Mouse (Mus musculus) thymus, adult 2 months (tissue): ENCODE measurements around the gene Ccdc102a.

Source experiments
- CTCF ChIP-seq: fragments of 200-500 bp; IDR thresholded peaks from 2 replicates; pipeline ENCODE4 v1.5.1; 2012; ENCODE audit warnings: mild to moderate bottlenecking, control low read depth, low read length, moderate library complexity, borderline replicate concordance; ENCODE audit not compliant: control insufficient read depth, poor library complexity, insufficient read depth; ENCODE audit errors: extremely low read depth
- POLR2A ChIP-seq: fragments of 200-500 bp; IDR thresholded peaks from 2 replicates; pipeline ENCODE4 v1.6.1; 2012; ENCODE audit warnings: mild to moderate bottlenecking, low read length, control low read depth, moderate library complexity; ENCODE audit not compliant: control insufficient read depth, poor library complexity, insufficient read depth; ENCODE audit errors: extremely low read depth

DNA sequence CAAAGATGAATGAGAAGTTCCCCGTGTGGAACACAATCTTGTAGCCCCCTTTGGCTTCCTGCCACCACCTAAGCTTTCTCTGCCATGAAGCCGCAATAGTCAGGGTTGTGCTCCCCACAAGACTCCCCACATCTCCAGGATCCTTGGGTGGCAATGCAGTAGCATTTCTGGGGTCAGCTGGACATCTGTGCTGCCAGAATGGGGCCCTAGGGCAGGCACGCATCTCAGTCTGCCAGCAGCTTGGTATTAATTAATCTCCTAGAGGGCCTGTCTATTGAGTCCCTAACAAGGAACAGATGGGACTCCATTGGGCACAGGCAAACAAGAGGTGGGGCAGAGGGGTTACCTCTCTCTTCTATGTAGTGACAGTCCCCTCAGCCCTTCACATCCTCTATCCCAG lies 45.7 kb downstream of the Ccdc102a start:
- TF ChIP-seq CTCF, result no peak
- TF ChIP-seq POLR2A, result no peak
